Mouse (Mus musculus) heart, adult 2 months (tissue): ENCODE results near the gene AI661453. TPM values are rescaled to one million over a fixed set of nuclear protein-coding genes. Genes with fewer than 3 reads are reported as not detected.
A peak's percentile ranks its signal among the peaks of the same experiment; 100 is the strongest.

Experiments used
- DNase-seq, 2 experiments: peaks; one replicate each; pipeline ENCODE4 v3.0.0; 2021
- H3K27ac ChIP-seq: fragments of 200-600 bp; 2 replicates; pipeline ENCODE4 v1.8.1; 2022
- H3K27me3 ChIP-seq: fragments of 200-500 bp; 2 replicates; pipeline ENCODE4 v1.6.1; 2012; ENCODE audit warnings: mild to moderate bottlenecking, low read length, inconsistent platforms, mixed read lengths; ENCODE audit not compliant: control insufficient read depth, insufficient read depth
- H3K36me3 ChIP-seq: fragments of 200-500 bp; 2 replicates; pipeline ENCODE4 v1.6.1; 2012; ENCODE audit warnings: low read length, inconsistent platforms; ENCODE audit not compliant: control insufficient read depth, insufficient read depth
- H3K4me1 ChIP-seq: fragments of 200-500 bp; 2 replicates; pipeline ENCODE4 v1.6.1; 2011; ENCODE audit warnings: low read length; ENCODE audit not compliant: control insufficient read depth, insufficient read depth
- H3K4me3 ChIP-seq: fragments of 200-600 bp; 2 replicates; pipeline ENCODE4 v1.8.1; 2022
- H3K79me2 ChIP-seq: fragments of 200-500 bp; replicated peaks from 2 replicates; pipeline ENCODE4 v1.6.1; 2012; ENCODE audit warnings: mild to moderate bottlenecking, inconsistent platforms, low read length, moderate library complexity, mixed read lengths; ENCODE audit not compliant: control insufficient read depth, insufficient read depth
- H3K9ac ChIP-seq: fragments of 200-500 bp; 2 replicates; pipeline ENCODE4 v1.6.1; 2012; ENCODE audit warnings: low read depth, mild to moderate bottlenecking, control low read depth, inconsistent platforms, low read length, mixed read lengths
- CTCF ChIP-seq: fragments of 200-600 bp; IDR thresholded peaks from 2 replicates; pipeline ENCODE4 v1.8.1; 2022; ENCODE audit warnings: antibody characterized with exemption, mild to moderate bottlenecking, moderate library complexity
- EP300 ChIP-seq: fragments of 200-500 bp; IDR thresholded peaks from 2 replicates; pipeline ENCODE4 v1.6.1; 2011; ENCODE audit warnings: low read depth, low read length, control low read depth; ENCODE audit not compliant: insufficient read depth
- POLR2A ChIP-seq: fragments of 200-500 bp; IDR thresholded peaks from 2 replicates; pipeline ENCODE4 v1.6.1; 2011; ENCODE audit warnings: mild to moderate bottlenecking, low read depth, low read length, control low read depth; ENCODE audit not compliant: insufficient read depth
- WGBS: fragments of 180-500 bp; shearing (Covaris S2); methylation state at CpG from one replicate; pipeline ENCODE4 v1.1.7; 2018; 5-methylcytosine and 5-hydroxymethylcytosine counted together
- intact Hi-C: fragments of 180-260 bp; cut with DNase I; formaldehyde crosslinking; loops from one replicate; pipeline ENCODE4 v1.15.1; 2025
- polyA plus RNA-seq: library from polyadenylated mRNA; depleted of rRNA; stranded (reverse); fragments of >200 nt; gene quantifications from 2 replicates; pipeline ENCODE4 v1.2.3, GENCODE M21; 2012
- total RNA-seq, 2 experiments: library from RNA; stranded (reverse); gene quantifications; 2 replicates each; pipeline ENCODE4 v1.2.3; 2021

The AI661453 gene
- total and polyA plus RNA-seq, 3 experiments, result 1.00 to 1.4 (median 1.2) TPM

- TF ChIP-seq POLR2A (no peak), EP300 (no peak), CTCF (peak; percentile 94)
- Histone ChIP-seq H3K9ac (no peak overlapping the region), H3K4me1 (no peaks in the 10 kb centered on the region), H3K27me3 (peaks cover under 1% of the 10 kb centered on the region; the same call in 1 of the 2 replicates), H3K79me2 (no peaks in the 10 kb centered on the region), H3K4me3 (no peak overlapping the region), H3K36me3 (no peaks in the 10 kb centered on the region), H3K27ac (no peak overlapping the region)
- 18% methylated on average over 8 of the region's 8 CpGs for WGBS
- intact Hi-C loops, result loop anchor here (1.0 kb wide), 1 partner anchor 203 kb away; no protein-coding TSS in a partner anchor
- peak; percentile 52 to 78 for DNase-seq
Measured at GRCm38 (mm10) chr17:47473434-47473974, 37.1 kb downstream of the AI661453 start.

GRCm38 (mm10) chr17:47474250-47474649 is 37.8 kb downstream of the AI661453 start:
- Histone ChIP-seq H3K4me3 (no peak overlapping the region), H3K27me3 (no peaks in the 10 kb centered on the region), H3K9ac (no peak overlapping the region), H3K4me1 (no peaks in the 10 kb centered on the region), H3K36me3 (no peaks in the 10 kb centered on the region), H3K27ac (no peak overlapping the region), H3K79me2 (no peaks in the 10 kb centered on the region)
- no peak for TF ChIP-seq POLR2A
- no peak for TF ChIP-seq EP300
- TF ChIP-seq CTCF, result no peak
- intact Hi-C loops, result no loop called here
- 71% methylated on average over 4 of the region's 4 CpGs for WGBS
- DNase-seq, result no peak

- no peak for DNase-seq
- no peaks in the 10 kb centered on the region for H3K4me1 ChIP-seq
- TF ChIP-seq EP300, result no peak
- no peak for TF ChIP-seq CTCF
- no peak for TF ChIP-seq POLR2A
- no peaks in the 10 kb centered on the region for H3K79me2 ChIP-seq
- H3K9ac ChIP-seq, result no peak overlapping the region
- H3K27ac ChIP-seq, result no peak overlapping the region
- no peak overlapping the region for H3K4me3 ChIP-seq
- no peaks in the 10 kb centered on the region for H3K27me3 ChIP-seq
- intact Hi-C loops, result no loop called here
- 81% methylated on average over 4 of the region's 4 CpGs for WGBS
- no peaks in the 10 kb centered on the region for H3K36me3 ChIP-seq
Measured at GRCm38 (mm10) chr17:47475181-47475580, 38.8 kb downstream of the AI661453 start.

- Histone ChIP-seq H3K79me2 (no peaks in the 10 kb centered on the region), H3K4me1 (no peaks in the 10 kb centered on the region), H3K27ac (no peak overlapping the region), H3K4me3 (no peak overlapping the region), H3K36me3 (no peaks in the 10 kb centered on the region), H3K27me3 (no peaks in the 10 kb centered on the region), H3K9ac (no peak overlapping the region)
- intact Hi-C loops, result no loop called here
- TF ChIP-seq EP300, result no peak
- peak; percentile 38 for TF ChIP-seq CTCF
- DNase-seq, result no peak
- 63% methylated on average over 3 of the region's 3 CpGs for WGBS
Measured at GRCm38 (mm10) chr17:47475714-47476113, 39.3 kb downstream of the AI661453 start.

GRCm38 (mm10) chr17:47479887-47480286 is 43.5 kb downstream of the AI661453 start:
- no peaks in the 10 kb centered on the region for H3K27me3 ChIP-seq
- no peak for TF ChIP-seq EP300
- no peak for TF ChIP-seq POLR2A
- no peak for TF ChIP-seq CTCF
- intact Hi-C loops, result loop anchor here (5.0 kb wide), 1 partner anchor 73 kb away; no protein-coding TSS in a partner anchor
- no peak overlapping the region for H3K4me3 ChIP-seq
- no peak overlapping the region for H3K27ac ChIP-seq
- H3K4me1 ChIP-seq, result no peaks in the 10 kb centered on the region
- no peaks in the 10 kb centered on the region for H3K79me2 ChIP-seq
- H3K9ac ChIP-seq, result no peak overlapping the region
- WGBS, result 33% methylated on average over 3 of the region's 3 CpGs
- DNase-seq, result no peak
- no peaks in the 10 kb centered on the region for H3K36me3 ChIP-seq

GRCm38 (mm10) chr17:47482401-47482800 is 46.0 kb downstream of the AI661453 start:
- intact Hi-C loops, result loop anchor here (5.0 kb wide), 1 partner anchor 75 kb away; no protein-coding TSS in a partner anchor
- Histone ChIP-seq H3K9ac (no peak overlapping the region), H3K27ac (no peak overlapping the region), H3K27me3 (no peaks in the 10 kb centered on the region), H3K36me3 (no peaks in the 10 kb centered on the region), H3K4me1 (no peaks in the 10 kb centered on the region), H3K79me2 (no peaks in the 10 kb centered on the region), H3K4me3 (no peak overlapping the region)
- no peak for TF ChIP-seq POLR2A
- no peak for TF ChIP-seq EP300
- TF ChIP-seq CTCF, result peak; percentile 74
- 40% methylated on average over 2 of the region's 2 CpGs for WGBS
- peak; percentile 42 to 66 for DNase-seq
